Comparison of ENCODE assay signal across 26 mouse cellular contexts in genomic region chr5:48942378-48943088, GRCm38 (mm10).
A peak's percentile ranks its signal among the peaks of the same experiment; 100 is the strongest.
DNase-seq lines count a peak whose midpoint lies in the region; ATAC-seq and TF ChIP-seq lines count a peak whose summit lies in the region.
"Had no signal": no experiment of that assay in that cellular context is flagged by ENCODE, and none has a peak within 500 bp of the region (broad histone marks: within the 10 kb centered on the region; RNA-seq: fewer than 3 reads in every experiment).

No protein-coding gene starts in this region.

- TF ChIP-seq CTCF in brain, embryonic 14.5 days (IDR thresholded peaks at IDR 0.05; ENCODE audit: borderline replicate concordance, extremely low read depth, insufficient read depth, insufficient read length), result no peak

- H3K4me2 ChIP-seq in forebrain, embryonic 13.5 days, result no peak overlapping the region
- no peak overlapping the region for H3K4me2 ChIP-seq in forebrain, embryonic 12.5 days
- no peak overlapping the region for H3K4me2 ChIP-seq in forebrain, embryonic 16.5 days (ENCODE audit: low read length)
- no peak overlapping the region for H3K4me2 ChIP-seq in forebrain, embryonic 11.5 days (ENCODE audit: low read depth, low read length, severe bottlenecking)
- H3K4me2 ChIP-seq: heart, embryonic 13.5 days; hindbrain, embryonic 12.5 days had no signal

- H3K36me3 ChIP-seq in forebrain, embryonic 13.5 days (ENCODE audit: poor library complexity, severe bottlenecking), result no peaks in the 10 kb centered on the region
- no peaks in the 10 kb centered on the region for H3K36me3 ChIP-seq in forebrain, embryonic 12.5 days (replicated peaks)
- H3K36me3 ChIP-seq in forebrain, embryonic 16.5 days (ENCODE audit: control insufficient read depth, insufficient read depth), result no peaks in the 10 kb centered on the region
- H3K36me3 ChIP-seq in forebrain, embryonic 11.5 days (ENCODE audit: control insufficient read depth, insufficient read depth, low read length), result no peaks in the 10 kb centered on the region
- H3K36me3 ChIP-seq: heart, embryonic 10.5 days; heart, embryonic 13.5 days; hindbrain, embryonic 12.5 days had no signal

- H3K4me1 ChIP-seq in forebrain, embryonic 13.5 days, result no peaks in the 10 kb centered on the region
- no peaks in the 10 kb centered on the region for H3K4me1 ChIP-seq in forebrain, embryonic 12.5 days
- peaks cover 2% of the 10 kb centered on the region; the same call in 1 of the 2 replicates for H3K4me1 ChIP-seq in forebrain, embryonic 16.5 days (replicated peaks; ENCODE audit: control insufficient read depth, insufficient read depth, low read length)
- no peaks in the 10 kb centered on the region for H3K4me1 ChIP-seq in forebrain, embryonic 11.5 days (replicated peaks; ENCODE audit: control insufficient read depth, insufficient read depth, low read length)
- H3K4me1 ChIP-seq: heart, embryonic 10.5 days; heart, embryonic 13.5 days; hindbrain, embryonic 12.5 days had no signal

- WGBS in forebrain, embryonic 13.5 days, result 57% methylated on average over 2 of the region's 2 CpGs
- 68% methylated on average over 2 of the region's 2 CpGs for WGBS in forebrain, embryonic 12.5 days
- WGBS in forebrain, embryonic 16.5 days, result 46% methylated on average over 2 of the region's 2 CpGs
- 73% methylated on average over 2 of the region's 2 CpGs for WGBS in forebrain, embryonic 11.5 days

- no peak overlapping the region for H3K9ac ChIP-seq in forebrain, embryonic 13.5 days
- H3K9ac ChIP-seq in forebrain, embryonic 12.5 days, result no peak overlapping the region
- H3K9ac ChIP-seq in forebrain, embryonic 16.5 days (replicated peaks; ENCODE audit: low read depth, low read length), result no peak overlapping the region
- H3K9ac ChIP-seq in forebrain, embryonic 11.5 days (ENCODE audit: low read length), result no peak overlapping the region
- H3K9ac ChIP-seq: heart, embryonic 13.5 days; hindbrain, embryonic 12.5 days had no signal

- no peak overlapping the region for H3K27ac ChIP-seq in forebrain, embryonic 13.5 days
- H3K27ac ChIP-seq in forebrain, embryonic 12.5 days, result no peak overlapping the region
- no peak overlapping the region for H3K27ac ChIP-seq in forebrain, embryonic 16.5 days (ENCODE audit: low read length)
- no peak overlapping the region for H3K27ac ChIP-seq in forebrain, embryonic 11.5 days (ENCODE audit: low read depth, low read length)
- H3K27ac ChIP-seq: heart, adult 2 months; heart, embryonic 10.5 days; heart, embryonic 13.5 days; hindbrain, embryonic 12.5 days had no signal

- peak; percentile 76; the same call in 1 of the 2 replicates for ATAC-seq in forebrain, embryonic 13.5 days
- ATAC-seq in forebrain, embryonic 12.5 days (ENCODE audit: low FRiP score), result no peak
- peak; percentile 38; the same call in 1 of the 2 replicates for ATAC-seq in forebrain, embryonic 16.5 days
- ATAC-seq in forebrain, embryonic 11.5 days (replicated peaks; ENCODE audit: low FRiP score), result no peak
- ATAC-seq: hindbrain, embryonic 16.5 days; inflammation-experienced regulatory T-cells, adult 6 months; intestine, embryonic 16.5 days had no signal

- DNase-seq in forebrain, embryonic 11.5 days (ENCODE audit: low spot score), result no peak
- DNase-seq in brain, embryonic 14.5 days (ENCODE audit: low read depth), result peak; percentile 65
- DNase-seq in retina, postnatal 1 day, result peak; percentile 41
- DNase-seq in ovary, postnatal 36 days (ENCODE audit: low spot score), result no peak
- no peak for DNase-seq in cerebellum, postnatal 36 days
- DNase-seq: adrenal gland, postnatal 10 days; adrenal gland, postnatal 36 days; cerebellum, adult 11 months; cerebellum, adult 8-10 months; cerebellum, postnatal 10 days; gastrocnemius, postnatal 10 days; gastrocnemius, postnatal 36 days; heart, adult 2 months; heart, postnatal 14 days; heart, postnatal 4 days; kidney, adult 18-20 months; kidney, adult 9 months had no signal

- H3K4me3 ChIP-seq in forebrain, embryonic 13.5 days, result no peak overlapping the region
- no peak overlapping the region for H3K4me3 ChIP-seq in forebrain, embryonic 12.5 days (replicated peaks)
- H3K4me3 ChIP-seq in forebrain, embryonic 16.5 days (replicated peaks; ENCODE audit: low read length), result no peak overlapping the region
- H3K4me3 ChIP-seq in forebrain, embryonic 11.5 days (ENCODE audit: low read depth, low read length), result no peak overlapping the region
- H3K4me3 ChIP-seq: heart, adult 2 months; heart, embryonic 10.5 days; heart, embryonic 13.5 days; hindbrain, embryonic 12.5 days had no signal

- H3K27me3 ChIP-seq in forebrain, embryonic 13.5 days, result no peaks in the 10 kb centered on the region
- no peaks in the 10 kb centered on the region for H3K27me3 ChIP-seq in forebrain, embryonic 12.5 days
- H3K27me3 ChIP-seq in forebrain, embryonic 16.5 days (replicated peaks; ENCODE audit: control insufficient read depth, insufficient read depth, low read length), result no peaks in the 10 kb centered on the region
- no peaks in the 10 kb centered on the region for H3K27me3 ChIP-seq in forebrain, embryonic 11.5 days (ENCODE audit: control insufficient read depth, insufficient read depth, low read length)
- H3K27me3 ChIP-seq: heart, embryonic 13.5 days; hindbrain, embryonic 12.5 days had no signal

- no peak for TF ChIP-seq POLR2A in brain, embryonic 14.5 days (IDR thresholded peaks at IDR 0.05; ENCODE audit: borderline replicate concordance, extremely low read depth, insufficient read depth, insufficient read length, poor library complexity, severe bottlenecking)

- H3K9me3 ChIP-seq in forebrain, embryonic 13.5 days (replicated peaks), result no peaks in the 10 kb centered on the region
- no peaks in the 10 kb centered on the region for H3K9me3 ChIP-seq in forebrain, embryonic 12.5 days
- H3K9me3 ChIP-seq in forebrain, embryonic 16.5 days (ENCODE audit: control insufficient read depth, low read length), result no peaks in the 10 kb centered on the region
- H3K9me3 ChIP-seq in forebrain, embryonic 11.5 days (ENCODE audit: control insufficient read depth, low read length), result no peaks in the 10 kb centered on the region
- H3K9me3 ChIP-seq: heart, embryonic 10.5 days; heart, embryonic 13.5 days; hindbrain, embryonic 12.5 days had no signal

Comparison
In these comparisons a context has a peak if more than half of its experiments do, and no peak if none do; other contexts are left out.
1. ATAC-seq: peak in forebrain, embryonic 13.5 days (single experiment) and forebrain, embryonic 16.5 days (single experiment); none in forebrain, embryonic 12.5 days (single experiment) and forebrain, embryonic 11.5 days (single experiment).
2. DNase-seq: peak in brain, embryonic 14.5 days (single experiment) and retina, postnatal 1 day (single experiment); none in forebrain, embryonic 11.5 days (single experiment), ovary, postnatal 36 days (single experiment) and cerebellum, postnatal 36 days (0 of 2).